Mouse (Mus musculus) embryonic fibroblast, embryonic 13.5 days (primary cell): ENCODE measurements at regions not wholly inside any gene's neighbourhood (a gene's known extent, or its start where the extent isn't known, plus 50 kb on each side); places are given as distances from the start of the nearest gene placed in this dataset.

Experiments
- CTCF ChIP-seq: IDR thresholded peaks from 2 replicates; pipeline ENCODE4 v1.5.1; 2011; ENCODE audit warnings: mild to moderate bottlenecking, control low read depth, low read length, moderate library complexity, borderline replicate concordance; ENCODE audit not compliant: insufficient read depth
- POLR2A ChIP-seq: IDR thresholded peaks from 2 replicates; pipeline ENCODE4 v1.6.1; 2011; ENCODE audit warnings: low read depth, mild to moderate bottlenecking, control low read depth, low read length, moderate library complexity

DNA sequence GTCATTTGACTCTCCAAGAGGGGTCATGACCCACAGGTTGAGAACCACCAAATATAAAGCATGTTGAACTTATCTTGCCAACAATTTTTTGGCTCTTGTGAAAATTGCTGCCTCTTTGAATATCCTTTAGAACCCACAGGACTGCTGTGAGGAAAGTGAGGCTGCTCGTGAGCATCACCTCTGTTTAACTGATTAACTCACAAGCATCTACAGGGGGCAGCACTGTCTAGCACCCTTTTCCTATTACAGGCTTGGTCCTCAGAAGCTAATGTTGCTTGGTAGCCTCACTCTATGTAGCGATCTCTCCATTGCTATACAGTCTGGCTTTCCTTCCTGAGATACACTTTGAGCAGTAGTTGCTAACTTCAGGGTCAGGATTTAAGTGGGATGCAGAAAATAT is 522.4 kb upstream of the Adam24 start:
- TF ChIP-seq CTCF: no peak
- no peak for TF ChIP-seq POLR2A
